Mouse (Mus musculus) kidney, postnatal 0 days (tissue): Measurements from ENCODE around the gene Gfy. TPM values are rescaled to one million over a fixed set of nuclear protein-coding genes. Genes with fewer than 3 reads are reported as not detected.

Source experiments
- ATAC-seq: fragments of 200-750 bp; cut with Nextera tagmentation; replicated peaks from 2 replicates; pipeline ENCODE4 v1.8.0; 2017; ENCODE audit warnings: low read depth, moderate number of reproducible peaks, moderate TSS enrichment, moderate library complexity; ENCODE audit not compliant: low FRiP score
- DNase-seq: peaks from one replicate; pipeline ENCODE4 v3.0.0-alpha.2; 2016; ENCODE audit warnings: low spot score
- H3K27ac ChIP-seq: fragments of 300-500 bp; sonication (generic); 2 replicates; pipeline ENCODE4 v1.5.1; 2014; ENCODE audit warnings: mild to moderate bottlenecking
- H3K27me3 ChIP-seq: fragments of 300-500 bp; sonication (generic); 2 replicates; pipeline ENCODE4 v1.6.1; 2014; ENCODE audit warnings: low read length, mixed read lengths; ENCODE audit not compliant: insufficient read depth
- H3K36me3 ChIP-seq: fragments of 300-500 bp; sonication (generic); 2 replicates; pipeline ENCODE4 v1.6.1; 2014; ENCODE audit warnings: low read length, mixed read lengths; ENCODE audit not compliant: insufficient read depth
- H3K4me1 ChIP-seq: fragments of 300-500 bp; sonication (generic); replicated peaks from 2 replicates; pipeline ENCODE4 v1.6.1; 2014; ENCODE audit warnings: antibody characterized with exemption, low read length, mixed read lengths; ENCODE audit not compliant: insufficient read depth
- H3K4me2 ChIP-seq: fragments of 300-500 bp; sonication (generic); 2 replicates; pipeline ENCODE4 v1.6.1; 2014; ENCODE audit warnings: mild to moderate bottlenecking, low read length, moderate library complexity, mixed read lengths
- H3K4me3 ChIP-seq: fragments of 300-500 bp; sonication (generic); replicated peaks from 2 replicates; pipeline ENCODE4 v1.5.1; 2014; ENCODE audit warnings: low read depth, low read length
- H3K9ac ChIP-seq: fragments of 300-500 bp; sonication (generic); 2 replicates; pipeline ENCODE4 v1.6.1; 2014; ENCODE audit warnings: low read depth, low read length
- H3K9me3 ChIP-seq: fragments of 300-500 bp; sonication (generic); replicated peaks from 2 replicates; pipeline ENCODE4 v1.6.1; 2016; ENCODE audit warnings: low read length, inconsistent platforms, mixed read lengths
- CTCF ChIP-seq: IDR thresholded peaks from 2 replicates; pipeline ENCODE4 v1.5.1; 2016; ENCODE audit warnings: antibody characterized with exemption, low read depth, mild to moderate bottlenecking, moderate library complexity
- WGBS: fragments of 180-500 bp; shearing (Covaris S2); extraction: QIAGEN DNeasy Blood & Tissue Kit; methylation state at CpG from one replicate; pipeline ENCODE4 v1.1.7; 2014; 5-methylcytosine and 5-hydroxymethylcytosine counted together
- polyA plus RNA-seq: library from polyadenylated mRNA; unstranded; fragments of >200 nt; fragmentation: Nextera tagmentation; extraction: Ambion mirVana; gene quantifications from 2 replicates; pipeline ENCODE4 v1.2.1, GENCODE M21; 2015

Gfy gene
- polyA plus RNA-seq, 1 experiment from 2014 or later, result not detected

DNA sequence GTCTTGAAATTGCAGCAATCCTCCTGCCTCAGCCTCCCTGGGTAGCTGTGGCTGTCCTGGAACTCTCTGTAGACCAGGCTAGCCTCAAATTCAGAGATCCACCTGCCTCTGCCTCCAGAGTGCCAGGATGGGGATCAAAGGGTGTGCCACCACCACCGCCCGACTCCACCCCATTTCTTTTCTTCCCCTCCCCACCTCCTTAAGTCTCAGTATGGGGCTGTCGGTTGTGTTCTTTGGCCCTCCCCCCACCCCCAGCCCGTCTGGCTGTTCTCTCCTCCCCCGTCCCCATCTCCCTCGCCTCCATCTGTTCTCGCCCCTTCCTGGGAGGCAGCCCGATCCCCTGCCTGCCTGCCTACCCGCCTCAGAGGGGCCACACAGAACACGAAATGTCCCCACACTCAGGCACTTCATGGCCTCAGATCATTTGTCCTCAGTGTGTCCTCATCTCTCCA is 12.4 kb downstream of the Gfy start:
- 26% methylated on average over 10 of the region's 10 CpGs for WGBS
- DNase-seq (no peak), ATAC-seq (no peak)
- Histone ChIP-seq H3K27me3 (peaks cover 54% of the 10 kb centered on the region), H3K4me2 (no peak overlapping the region), H3K36me3 (no peaks in the 10 kb centered on the region), H3K27ac (no peak overlapping the region), H3K9me3 (peaks cover 10% of the 10 kb centered on the region), H3K4me1 (peaks cover 5% of the 10 kb centered on the region; the same call in 1 of the 2 replicates), H3K4me3 (no peak overlapping the region), H3K9ac (no peak overlapping the region)
- TF ChIP-seq CTCF, result no peak

DNA sequence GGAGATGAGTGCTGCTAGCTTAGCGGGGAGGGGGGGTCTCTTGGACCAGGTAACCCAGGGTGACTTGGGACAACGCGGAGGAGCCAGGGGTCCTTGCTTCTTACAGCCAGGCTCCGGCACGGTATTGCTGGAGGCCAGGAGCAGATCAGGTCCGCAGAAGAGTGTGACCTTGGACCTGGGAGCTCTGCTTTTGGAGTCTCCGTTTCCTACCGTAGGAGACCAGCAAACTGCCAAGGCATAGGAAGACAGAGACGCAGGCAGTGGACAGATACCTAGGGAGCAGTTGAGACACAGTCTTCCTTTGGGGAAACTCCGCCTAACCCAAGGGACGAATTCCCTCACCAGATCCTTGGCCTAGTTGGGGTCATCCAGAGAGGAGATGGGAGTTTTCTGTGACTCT is 13.7 kb downstream of the Gfy start:
- no peak for ATAC-seq
- H3K9me3 ChIP-seq, result peaks cover 10% of the 10 kb centered on the region
- H3K27me3 ChIP-seq, result peaks cover 54% of the 10 kb centered on the region
- no peak overlapping the region for H3K9ac ChIP-seq
- no peak overlapping the region for H3K27ac ChIP-seq
- peaks cover 5% of the 10 kb centered on the region; the same call in 1 of the 2 replicates for H3K4me1 ChIP-seq
- 51% methylated on average over 11 of the region's 11 CpGs for WGBS
- no peak overlapping the region for H3K4me3 ChIP-seq
- DNase-seq, result no peak
- no peak for TF ChIP-seq CTCF
- no peak overlapping the region for H3K4me2 ChIP-seq
- no peaks in the 10 kb centered on the region for H3K36me3 ChIP-seq

DNA sequence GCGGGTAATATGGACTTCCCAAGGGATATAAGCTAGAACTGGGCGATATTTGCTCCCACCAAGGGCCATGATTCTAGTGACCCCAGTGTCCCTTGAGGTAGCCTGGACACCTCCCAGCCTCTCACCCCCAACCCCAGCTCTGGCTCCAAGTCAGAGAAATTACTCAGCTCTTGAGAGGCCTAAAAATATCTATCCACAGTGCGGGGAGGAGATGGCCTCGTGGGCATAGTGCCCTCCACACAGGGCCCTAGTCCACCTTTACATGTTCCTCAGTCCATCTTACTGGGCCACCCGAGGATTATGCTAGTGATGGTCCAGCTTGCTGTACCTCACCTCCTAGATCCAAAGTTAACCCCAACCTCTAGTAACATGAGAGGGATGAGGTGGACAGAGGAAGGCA is 14.5 kb downstream of the Gfy start:
- Histone ChIP-seq H3K9ac (no peak overlapping the region), H3K4me2 (no peak overlapping the region), H3K4me3 (no peak overlapping the region), H3K27ac (no peak overlapping the region), H3K4me1 (peaks cover 5% of the 10 kb centered on the region; the same call in 1 of the 2 replicates), H3K36me3 (0 out of 2 replicates have a peak, but pooled peaks cover 3% of the 10 kb centered on the region), H3K9me3 (peaks cover 5% of the 10 kb centered on the region), H3K27me3 (peaks cover 54% of the 10 kb centered on the region)
- ATAC-seq, result no peak
- DNase-seq, result no peak
- TF ChIP-seq CTCF, result no peak
- WGBS, result 64% methylated on average over 5 of the region's 5 CpGs

DNA sequence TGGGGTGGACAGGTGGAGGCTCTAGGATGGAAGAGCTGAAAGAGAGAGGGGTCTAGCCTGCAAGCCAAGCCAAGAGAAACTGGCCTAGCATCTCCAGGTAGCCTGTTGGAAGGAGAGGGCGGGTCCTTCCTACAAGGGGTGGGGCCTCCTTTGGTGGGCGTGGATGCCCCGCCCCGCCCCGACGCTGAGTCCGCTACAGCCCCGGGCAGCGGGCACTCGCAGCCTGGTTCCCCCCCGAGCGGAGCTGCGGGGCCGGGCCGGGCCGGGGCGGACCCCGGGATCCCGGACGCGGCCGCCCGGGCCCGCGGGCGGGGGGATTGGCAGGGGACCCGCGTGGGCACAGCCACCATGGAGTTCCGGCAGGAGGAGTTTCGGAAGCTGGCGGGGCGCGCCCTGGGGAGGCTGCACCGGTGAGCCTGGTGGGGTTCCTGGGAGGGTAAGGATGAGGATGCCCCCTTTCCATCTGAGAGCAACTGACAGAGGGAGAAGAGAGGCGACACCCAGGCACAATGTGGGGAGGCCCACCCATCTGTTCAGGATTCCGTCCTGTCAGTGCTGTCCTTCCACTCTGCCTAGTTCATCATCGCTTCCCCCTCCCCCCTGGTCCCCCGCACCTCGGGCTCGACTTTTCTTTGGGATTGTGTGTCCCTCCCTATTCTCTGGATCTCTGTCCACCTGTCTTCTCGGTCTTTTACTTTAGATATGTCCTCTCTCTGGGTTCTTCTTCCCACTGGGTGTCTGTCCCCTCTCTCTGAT is 15.5 kb downstream of the Gfy start, which contains the start of gene Slc17a7:
TSS of gene Slc17a7 (plus strand) at position 215 of the 756 bp plus-strand sequence.
- Histone ChIP-seq H3K36me3 (0 out of 2 replicates have a peak, but pooled peaks cover 7% of the 10 kb centered on the region), H3K4me3 (peak within 1 kb of the TSS; percentile 38), H3K27ac (no peak within 1 kb of the TSS), H3K4me2 (peak within 1 kb of the TSS; percentile 81), H3K27me3 (peaks cover 45% of the 10 kb centered on the region), H3K4me1 (peaks cover 5% of the 10 kb centered on the region; the same call in 1 of the 2 replicates), H3K9ac (peak within 1 kb of the TSS; percentile 59), H3K9me3 (no peaks in the 10 kb centered on the region)
- WGBS, result under 1% methylated on average over 38 of the region's 41 CpGs
- no peak for ATAC-seq
- TF ChIP-seq CTCF, result no peak
- peak; percentile 46 for DNase-seq

DNA sequence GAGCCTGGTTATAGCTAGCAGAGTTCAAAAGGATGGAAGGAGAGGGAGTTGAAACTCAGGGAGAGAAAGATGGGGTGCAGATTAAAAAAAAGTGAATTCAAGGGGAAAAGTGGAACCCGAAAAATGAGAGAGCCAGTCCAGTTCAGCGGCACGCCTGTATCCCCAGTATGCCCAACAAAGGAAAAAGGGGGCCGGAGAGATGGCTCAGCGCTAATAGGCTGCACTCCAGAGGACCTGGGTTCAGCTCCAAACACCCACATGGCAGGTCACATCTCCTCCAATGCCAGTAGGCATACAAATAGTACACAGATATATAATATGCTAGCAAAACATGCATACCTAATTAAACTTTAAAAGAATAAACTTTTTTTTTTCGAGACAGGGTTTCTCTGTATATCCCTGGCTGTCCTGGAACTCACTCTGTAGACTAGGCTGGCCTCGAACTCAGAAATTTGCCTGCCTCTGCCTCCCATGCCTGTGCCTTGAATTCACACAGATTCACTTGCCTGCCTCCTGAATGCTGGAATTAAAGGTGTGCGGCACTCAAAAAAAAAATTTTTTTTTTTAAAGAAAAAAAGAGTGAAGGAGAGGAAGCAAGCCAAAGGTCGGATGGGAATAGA is 16.3 kb downstream of the Gfy start:
- Histone ChIP-seq H3K4me3 (no peak overlapping the region), H3K4me1 (peaks cover 5% of the 10 kb centered on the region; the same call in 1 of the 2 replicates), H3K27me3 (peaks cover 39% of the 10 kb centered on the region), H3K9me3 (no peaks in the 10 kb centered on the region), H3K4me2 (peak overlapping the region; percentile 81; the same call in 1 of the 2 replicates), H3K9ac (no peak overlapping the region), H3K27ac (no peak overlapping the region), H3K36me3 (0 out of 2 replicates have a peak, but pooled peaks cover 13% of the 10 kb centered on the region)
- DNase-seq (no peak), ATAC-seq (no peak)
- TF ChIP-seq CTCF, result no peak
- WGBS, result 72% methylated on average over 9 of the region's 9 CpGs

DNA sequence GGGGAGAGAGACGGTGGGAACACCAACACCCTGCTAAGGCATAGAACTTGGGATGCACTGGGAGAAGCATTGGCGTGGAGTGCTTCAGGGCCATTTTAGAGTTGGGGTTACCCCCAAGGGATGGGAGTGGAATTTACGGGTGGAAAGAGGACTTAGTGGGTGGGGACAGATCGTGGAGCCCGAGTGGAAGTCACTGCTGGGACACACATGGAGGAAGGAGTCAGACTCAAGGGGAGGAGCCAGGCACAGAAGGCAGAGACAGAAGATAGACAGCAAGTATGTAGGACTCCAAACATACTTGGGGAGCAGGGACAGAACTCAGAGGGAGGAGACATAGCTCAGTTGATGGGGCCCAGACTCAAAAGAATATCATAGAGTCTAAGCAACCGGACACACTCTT is 16.8 kb downstream of the Gfy start:
- peaks cover 5% of the 10 kb centered on the region; the same call in 1 of the 2 replicates for H3K4me1 ChIP-seq
- no peaks in the 10 kb centered on the region for H3K9me3 ChIP-seq
- no peak overlapping the region for H3K27ac ChIP-seq
- DNase-seq, result no peak
- no peak for ATAC-seq
- H3K9ac ChIP-seq, result peak overlapping the region; percentile 23; the same call in 1 of the 2 replicates
- H3K36me3 ChIP-seq, result 0 out of 2 replicates have a peak, but pooled peaks cover 13% of the 10 kb centered on the region
- H3K4me3 ChIP-seq, result peak overlapping the region; percentile 29; the same call in 1 of the 2 replicates
- TF ChIP-seq CTCF, result no peak; the same call in 1 of the 2 replicates
- H3K27me3 ChIP-seq, result peaks cover 34% of the 10 kb centered on the region
- peak overlapping the region; percentile 73 for H3K4me2 ChIP-seq
- WGBS, result 25% methylated on average over 6 of the region's 6 CpGs
